Mouse (Mus musculus) G1E (cell line): Measurements from ENCODE around the gene Fundc1. TPM values are rescaled to one million over a fixed set of nuclear protein-coding genes. Genes with fewer than 3 reads are reported as not detected.
"Not testable (repeated sequence)": the region's sequence is repeated elsewhere in the genome, so short reads cannot be mapped to it uniquely, and the experiment has no call there.

Experiments used
- ATAC-seq: 2 replicates; pipeline ENCODE4 v1.8.0; 2016; ENCODE audit warnings: mild to moderate bottlenecking; ENCODE audit not compliant: insufficient number of reproducible peaks, poor library complexity, low FRiP score, severe bottlenecking; ENCODE audit errors: extremely low read depth
- DNase-seq: peaks from one replicate; pipeline ENCODE4 v3.0.0; 2012; ENCODE audit warnings: low spot score
- H3K27me3 ChIP-seq: 2 replicates; pipeline ENCODE4 v1.6.1; 2012; ENCODE audit warnings: mild to moderate bottlenecking, low read length, inconsistent platforms; ENCODE audit not compliant: insufficient read depth
- H3K36me3 ChIP-seq: replicated peaks from 2 replicates; pipeline ENCODE3; 2012; ENCODE audit warnings: mild to moderate bottlenecking, inconsistent platforms
- H3K4me1 ChIP-seq: 2 replicates; pipeline ENCODE4 v1.6.1; 2012; ENCODE audit warnings: low read depth, low read length, inconsistent platforms, mixed read lengths; ENCODE audit not compliant: insufficient read depth
- H3K4me3 ChIP-seq: 2 replicates; pipeline ENCODE4 v1.5.1; 2012; ENCODE audit warnings: low read depth, mild to moderate bottlenecking, inconsistent platforms, low read length, moderate library complexity, mixed read lengths
- H3K9me3 ChIP-seq: replicated peaks from 2 replicates; pipeline ENCODE4 v1.6.1; 2012; ENCODE audit warnings: inconsistent platforms
- CTCF ChIP-seq: IDR thresholded peaks from 2 replicates; pipeline ENCODE4 v1.5.1; 2012; ENCODE audit warnings: low read depth, low read length, inconsistent platforms, mixed read lengths
- GATA1 ChIP-seq: IDR thresholded peaks from 2 replicates; pipeline ENCODE4 v1.6.1; 2012; ENCODE audit warnings: borderline replicate concordance, low read length, inconsistent platforms, mixed read lengths
- GATA2 ChIP-seq: IDR thresholded peaks from 2 replicates; pipeline ENCODE4 v1.6.1; 2012; ENCODE audit warnings: low read depth, low read length, inconsistent platforms, borderline replicate concordance
- POLR2AphosphoS5 ChIP-seq: IDR thresholded peaks from 2 replicates; pipeline ENCODE4 v1.6.1; 2012; ENCODE audit warnings: low read depth, low read length, inconsistent platforms; ENCODE audit not compliant: insufficient replicate concordance
- TAL1 ChIP-seq: conservative IDR thresholded peaks from 2 replicates; pipeline ENCODE4 v1.6.1; 2012; ENCODE audit warnings: low read depth, low read length, inconsistent platforms, mixed read lengths
- polyA plus RNA-seq: library from polyadenylated mRNA; stranded (reverse); fragments of >175 nt; gene quantifications from 2 replicates; pipeline ENCODE4 v1.2.3, GENCODE M21; 2012
- total RNA-seq, 2 experiments: library from RNA; stranded (forward) in 1 of 2; stranded (reverse) in 1 of 2; fragments of 200-1000 nt in 1 of 2; fragments of >200 nt in 1 of 2; fragmentation: Nextera tagmentation in 1 of 2; gene quantifications; 2 replicates each; pipeline ENCODE4 v1.2.3; 2014 to 2017

Gene Fundc1
- total and polyA plus RNA-seq, 3 experiments = 7.9 to 30.8 (median 28.7) TPM

- TF ChIP-seq POLR2AphosphoS5 (no peak), TAL1 (no peak), CTCF (no peak), GATA2 (no peak), GATA1 (no peak)
- no peak for ATAC-seq
- H3K4me3 ChIP-seq = peak overlapping the region; percentile 73
- H3K36me3 ChIP-seq = peaks cover 7% of the 10 kb centered on the region
- no peak for DNase-seq
- no peaks in the 10 kb centered on the region for H3K9me3 ChIP-seq
- H3K4me1 ChIP-seq = no peaks in the 10 kb centered on the region
- no peaks in the 10 kb centered on the region for H3K27me3 ChIP-seq
Observed at GRCm38 (mm10) chrX:17571271-17571620, 879 bp downstream of the Fundc1 start.

- Histone ChIP-seq H3K36me3 (peaks cover 9% of the 10 kb centered on the region), H3K4me1 (no peaks in the 10 kb centered on the region), H3K9me3 (no peaks in the 10 kb centered on the region), H3K4me3 (no peak overlapping the region), H3K27me3 (no peaks in the 10 kb centered on the region)
- TF ChIP-seq POLR2AphosphoS5 = no peak
- TF ChIP-seq GATA2 = no peak
- no peak for TF ChIP-seq GATA1
- TF ChIP-seq TAL1 = no peak
- TF ChIP-seq CTCF = no peak
- DNase-seq (no peak), ATAC-seq (no peak)
Observed at GRCm38 (mm10) chrX:17568670-17569069, 3.5 kb downstream of the Fundc1 start.

GRCm38 (mm10) chrX:17565743-17566142 lies 6.4 kb downstream of the Fundc1 start:
- H3K4me1 ChIP-seq = no peaks in the 10 kb centered on the region
- ATAC-seq (no peak), DNase-seq (no peak)
- H3K4me3 ChIP-seq = no peak overlapping the region
- peaks cover 11% of the 10 kb centered on the region for H3K36me3 ChIP-seq
- H3K9me3 ChIP-seq = no peaks in the 10 kb centered on the region
- TF ChIP-seq TAL1 (no peak), GATA1 (no peak), CTCF (no peak), GATA2 (no peak), POLR2AphosphoS5 (no peak)
- no peaks in the 10 kb centered on the region for H3K27me3 ChIP-seq

GRCm38 (mm10) chrX:17564732-17565131 lies 7.4 kb downstream of the Fundc1 start:
- H3K27me3 ChIP-seq = no peaks in the 10 kb centered on the region
- ATAC-seq (no peak), DNase-seq (no peak)
- no peaks in the 10 kb centered on the region for H3K9me3 ChIP-seq
- no peaks in the 10 kb centered on the region for H3K4me1 ChIP-seq
- H3K4me3 ChIP-seq = no peak overlapping the region
- no peak for TF ChIP-seq GATA1
- peaks cover 11% of the 10 kb centered on the region for H3K36me3 ChIP-seq

- DNase-seq = no peak
- no peak overlapping the region for H3K4me3 ChIP-seq
- no peak for ATAC-seq
- TF ChIP-seq GATA2 = no peak
- no peaks in the 10 kb centered on the region for H3K27me3 ChIP-seq
- H3K4me1 ChIP-seq = no peaks in the 10 kb centered on the region
- H3K36me3 ChIP-seq = peaks cover 12% of the 10 kb centered on the region
- no peaks in the 10 kb centered on the region for H3K9me3 ChIP-seq
Observed at GRCm38 (mm10) chrX:17558746-17559145, 13.4 kb downstream of the Fundc1 start.

GRCm38 (mm10) chrX:17554488-17554887 lies 17.6 kb downstream of the Fundc1 start:
- Histone ChIP-seq H3K4me1 (no peaks in the 10 kb centered on the region), H3K9me3 (no peaks in the 10 kb centered on the region), H3K27me3 (no peaks in the 10 kb centered on the region), H3K4me3 (no peak overlapping the region), H3K36me3 (peaks cover 10% of the 10 kb centered on the region)
- DNase-seq (no peak), ATAC-seq (no peak)
- TF ChIP-seq CTCF (no peak), POLR2AphosphoS5 (no peak), GATA2 (no peak), TAL1 (no peak), GATA1 (no peak)

GRCm38 (mm10) chrX:17551586-17551985 lies 20.5 kb downstream of the Fundc1 start:
- not testable (repeated sequence) for H3K27me3 ChIP-seq, H3K36me3 ChIP-seq, H3K4me3 ChIP-seq, ATAC-seq, H3K4me1 ChIP-seq, H3K9me3 ChIP-seq, DNase-seq
